Mouse (Mus musculus): Measurements from ENCODE around the gene Atf6. TPM values are rescaled to one million over a fixed set of nuclear protein-coding genes. Genes with fewer than 3 reads are reported as not detected.

Gene Atf6
- total and polyA plus RNA-seq, 3 experiments = 33.8 to 47.0 (median 35.3) TPM

Other genes with a start within 250 kb of the Atf6 start
- 0.84 and 1.0 TPM in 2 replicates for gene Olfml2b, start 223.2 kb downstream of the Atf6 start, total RNA-seq (2012; rRNA removed)
- gene Olfml2b, start 223.2 kb downstream of the Atf6 start, total RNA-seq (2014; rRNA removed) = 0.35 and 0.39 TPM in 2 replicates
- gene Olfml2b, start 223.2 kb downstream of the Atf6 start, polyA plus RNA-seq (2012; ENCODE audit: insufficient read length, low read depth) = 0.31 and 0.34 TPM in 2 replicates
- gene Gm26620, start 17.3 kb upstream of the Atf6 start, total RNA-seq (2012; rRNA removed) = 4.2 and 5.7 TPM in 2 replicates
- 0.52 and 0.99 TPM in 2 replicates for gene Gm26620, start 17.3 kb upstream of the Atf6 start, total RNA-seq (2014; rRNA removed)
- gene Gm26620, start 17.3 kb upstream of the Atf6 start, polyA plus RNA-seq (2012; ENCODE audit: insufficient read length, low read depth) = 1.2 and 1.9 TPM in 2 replicates
- gene Dusp12, start 17.8 kb upstream of the Atf6 start, total RNA-seq (2012; rRNA removed) = 30.9 and 37.2 TPM in 2 replicates
- gene Dusp12, start 17.8 kb upstream of the Atf6 start, total RNA-seq (2014; rRNA removed) = 41.7 and 49.4 TPM in 2 replicates
- 30.4 and 36.5 TPM in 2 replicates for gene Dusp12, start 17.8 kb upstream of the Atf6 start, polyA plus RNA-seq (2012; ENCODE audit: insufficient read length, low read depth)
- gene Fcrlb, start 45.2 kb upstream of the Atf6 start, total RNA-seq (2012; rRNA removed) = not detected in 2 replicates
- gene Fcrlb, start 45.2 kb upstream of the Atf6 start, total RNA-seq (2014; rRNA removed) = not detected in 2 replicates
- gene Fcrlb, start 45.2 kb upstream of the Atf6 start, polyA plus RNA-seq (2012; ENCODE audit: insufficient read length, low read depth) = not detected in 2 replicates
- gene Fcrla, start 59.8 kb upstream of the Atf6 start, total RNA-seq (2012; rRNA removed) = 10.6 and 18.5 TPM in 2 replicates
- 30.6 and 34.8 TPM in 2 replicates for gene Fcrla, start 59.8 kb upstream of the Atf6 start, total RNA-seq (2014; rRNA removed)
- gene Fcrla, start 59.8 kb upstream of the Atf6 start, polyA plus RNA-seq (2012; ENCODE audit: insufficient read length, low read depth) = 15.4 and 17.7 TPM in 2 replicates
- gene Fcgr2b, start 108.8 kb upstream of the Atf6 start, total RNA-seq (2012; rRNA removed) = 20.2 and 31.8 TPM in 2 replicates
- gene Fcgr2b, start 108.8 kb upstream of the Atf6 start, total RNA-seq (2014; rRNA removed) = 29.5 and 31.1 TPM in 2 replicates
- gene Fcgr2b, start 108.8 kb upstream of the Atf6 start, polyA plus RNA-seq (2012; ENCODE audit: insufficient read length, low read depth) = 36.1 and 44.3 TPM in 2 replicates
- 48.4 and 56.8 TPM in 2 replicates for gene Fcgr4, start 151.1 kb upstream of the Atf6 start, total RNA-seq (2012; rRNA removed)
- gene Fcgr4, start 151.1 kb upstream of the Atf6 start, total RNA-seq (2014; rRNA removed) = 41.8 and 50.2 TPM in 2 replicates
- 46.7 and 52.8 TPM in 2 replicates for gene Fcgr4, start 151.1 kb upstream of the Atf6 start, polyA plus RNA-seq (2012; ENCODE audit: insufficient read length, low read depth)
- 4.3 and 8.5 TPM in 2 replicates for gene Fcgr3, start 197.2 kb upstream of the Atf6 start, total RNA-seq (2012; rRNA removed)
- gene Fcgr3, start 197.2 kb upstream of the Atf6 start, total RNA-seq (2014; rRNA removed) = 6.1 and 6.3 TPM in 2 replicates
- gene Fcgr3, start 197.2 kb upstream of the Atf6 start, polyA plus RNA-seq (2012; ENCODE audit: insufficient read length, low read depth) = 2.6 and 3.7 TPM in 2 replicates
- gene Cfap126, start 246.1 kb upstream of the Atf6 start, total RNA-seq (2012; rRNA removed) = 0.76 and 2.0 TPM in 2 replicates
- gene Cfap126, start 246.1 kb upstream of the Atf6 start, total RNA-seq (2014; rRNA removed) = 0.43 and 0.79 TPM in 2 replicates
- gene Cfap126, start 246.1 kb upstream of the Atf6 start, polyA plus RNA-seq (2012; ENCODE audit: insufficient read length, low read depth) = 2.5 and 3.4 TPM in 2 replicates